Mouse (Mus musculus): ENCODE results near the gene Smurf1. TPM values are rescaled to one million over a fixed set of nuclear protein-coding genes. Genes with fewer than 3 reads are reported as not detected.

Gene Smurf1
- polyA plus RNA-seq, 2 experiments, result 24.7 to 28.3 TPM

GRCm38 (mm10) chr5:144918204-144918603, 47.4 kb downstream of the Smurf1 start:
- no peak for DNase-seq (ENCODE audit: low spot score)
- no peak overlapping the region for H3K9ac ChIP-seq (ENCODE audit: low read depth, low read length, severe bottlenecking)
- H3K4me3 ChIP-seq (replicated peaks; ENCODE audit: low read length), result no peak overlapping the region
- WGBS, result 65% methylated on average over 8 of the region's 8 CpGs
- no peaks in the 10 kb centered on the region for H3K36me3 ChIP-seq (ENCODE audit: control insufficient read depth, insufficient read depth, low read length)
- TF ChIP-seq POLR2A (IDR thresholded peaks at IDR 0.05; ENCODE audit: borderline replicate concordance, extremely low read depth, insufficient read depth, insufficient read length), result no peak
- H3K9me3 ChIP-seq (ENCODE audit: control insufficient read depth, low read length), result no peaks in the 10 kb centered on the region
- H3K27ac ChIP-seq (replicated peaks; ENCODE audit: low read depth, low read length), result no peak overlapping the region
- no peak overlapping the region for H3K4me2 ChIP-seq (replicated peaks; ENCODE audit: low read depth, low read length, severe bottlenecking)
- no peaks in the 10 kb centered on the region for H3K27me3 ChIP-seq (ENCODE audit: control insufficient read depth, insufficient read depth, low read length)
- H3K4me1 ChIP-seq (ENCODE audit: control insufficient read depth, insufficient read depth, low read length), result peaks cover 23% of the 10 kb centered on the region
- no peak for ATAC-seq (ENCODE audit: low FRiP score, low read depth)

GRCm38 (mm10) chr5:144917172-144917571, 48.5 kb downstream of the Smurf1 start:
- ATAC-seq (ENCODE audit: low FRiP score, low read depth), result no peak
- H3K9me3 ChIP-seq (ENCODE audit: control insufficient read depth, low read length), result no peaks in the 10 kb centered on the region
- no peak overlapping the region for H3K4me3 ChIP-seq (replicated peaks; ENCODE audit: low read length)
- no peak overlapping the region for H3K4me2 ChIP-seq (replicated peaks; ENCODE audit: low read depth, low read length, severe bottlenecking)
- no peak for DNase-seq (ENCODE audit: low spot score)
- WGBS, result 81% methylated on average over 6 of the region's 6 CpGs
- H3K9ac ChIP-seq (ENCODE audit: low read depth, low read length, severe bottlenecking), result no peak overlapping the region
- no peak for TF ChIP-seq POLR2A (IDR thresholded peaks at IDR 0.05; ENCODE audit: borderline replicate concordance, extremely low read depth, insufficient read depth, insufficient read length)
- H3K36me3 ChIP-seq (ENCODE audit: control insufficient read depth, insufficient read depth, low read length), result no peaks in the 10 kb centered on the region
- H3K4me1 ChIP-seq (ENCODE audit: control insufficient read depth, insufficient read depth, low read length), result peaks cover 23% of the 10 kb centered on the region
- H3K27ac ChIP-seq (replicated peaks; ENCODE audit: low read depth, low read length), result no peak overlapping the region
- H3K27me3 ChIP-seq (ENCODE audit: control insufficient read depth, insufficient read depth, low read length), result no peaks in the 10 kb centered on the region

GRCm38 (mm10) chr5:144915828-144916227, 49.8 kb downstream of the Smurf1 start:
- no peak for DNase-seq (ENCODE audit: low spot score)
- H3K4me1 ChIP-seq (ENCODE audit: control insufficient read depth, insufficient read depth, low read length), result peaks cover 24% of the 10 kb centered on the region
- H3K9me3 ChIP-seq (ENCODE audit: control insufficient read depth, low read length), result no peaks in the 10 kb centered on the region
- H3K4me3 ChIP-seq (replicated peaks; ENCODE audit: low read length), result no peak overlapping the region
- no peak for ATAC-seq (ENCODE audit: low FRiP score, low read depth)
- 76% methylated on average over 5 of the region's 5 CpGs for WGBS
- H3K9ac ChIP-seq (ENCODE audit: low read depth, low read length, severe bottlenecking), result no peak overlapping the region
- H3K36me3 ChIP-seq (ENCODE audit: control insufficient read depth, insufficient read depth, low read length), result no peaks in the 10 kb centered on the region
- no peak for TF ChIP-seq POLR2A (IDR thresholded peaks at IDR 0.05; ENCODE audit: borderline replicate concordance, extremely low read depth, insufficient read depth, insufficient read length)
- no peaks in the 10 kb centered on the region for H3K27me3 ChIP-seq (ENCODE audit: control insufficient read depth, insufficient read depth, low read length)
- no peak overlapping the region for H3K4me2 ChIP-seq (replicated peaks; ENCODE audit: low read depth, low read length, severe bottlenecking)
- H3K27ac ChIP-seq (replicated peaks; ENCODE audit: low read depth, low read length), result no peak overlapping the region

- H3K9me3 ChIP-seq (ENCODE audit: control insufficient read depth, low read length), result no peaks in the 10 kb centered on the region
- no peak overlapping the region for H3K4me3 ChIP-seq (replicated peaks; ENCODE audit: low read length)
- H3K9ac ChIP-seq (ENCODE audit: low read depth, low read length, severe bottlenecking), result no peak overlapping the region
- TF ChIP-seq POLR2A (IDR thresholded peaks at IDR 0.05; ENCODE audit: borderline replicate concordance, extremely low read depth, insufficient read depth, insufficient read length), result no peak
- H3K4me1 ChIP-seq (ENCODE audit: control insufficient read depth, insufficient read depth, low read length), result peaks cover 21% of the 10 kb centered on the region
- H3K36me3 ChIP-seq (ENCODE audit: control insufficient read depth, insufficient read depth, low read length), result no peaks in the 10 kb centered on the region
- no peak for ATAC-seq (ENCODE audit: low FRiP score, low read depth)
- DNase-seq (ENCODE audit: low spot score), result no peak
- H3K4me2 ChIP-seq (replicated peaks; ENCODE audit: low read depth, low read length, severe bottlenecking), result no peak overlapping the region
- peak overlapping the region; percentile 55 for H3K27ac ChIP-seq (replicated peaks; ENCODE audit: low read depth, low read length)
- no peaks in the 10 kb centered on the region for H3K27me3 ChIP-seq (ENCODE audit: control insufficient read depth, insufficient read depth, low read length)
- WGBS, result 67% methylated on average over 7 of the region's 7 CpGs
Measured at GRCm38 (mm10) chr5:144914433-144914906, 51.2 kb downstream of the Smurf1 start.

GRCm38 (mm10) chr5:144913923-144914322, 51.7 kb downstream of the Smurf1 start:
- Histone ChIP-seq H3K4me3 (replicated peaks; ENCODE audit: low read length) (no peak overlapping the region), H3K9me3 (ENCODE audit: control insufficient read depth, low read length) (no peaks in the 10 kb centered on the region), H3K36me3 (ENCODE audit: control insufficient read depth, insufficient read depth, low read length) (no peaks in the 10 kb centered on the region), H3K9ac (ENCODE audit: low read depth, low read length, severe bottlenecking) (no peak overlapping the region), H3K4me2 (replicated peaks; ENCODE audit: low read depth, low read length, severe bottlenecking) (no peak overlapping the region), H3K4me1 (ENCODE audit: control insufficient read depth, insufficient read depth, low read length) (peaks cover 21% of the 10 kb centered on the region), H3K27me3 (ENCODE audit: control insufficient read depth, insufficient read depth, low read length) (no peaks in the 10 kb centered on the region), H3K27ac (replicated peaks; ENCODE audit: low read depth, low read length) (no peak overlapping the region)
- WGBS, result 88% methylated on average over 16 of the region's 16 CpGs
- DNase-seq (ENCODE audit: low spot score) (no peak), ATAC-seq (ENCODE audit: low FRiP score, low read depth) (no peak)
- TF ChIP-seq POLR2A (IDR thresholded peaks at IDR 0.05; ENCODE audit: borderline replicate concordance, extremely low read depth, insufficient read depth, insufficient read length), result no peak

- no peak for TF ChIP-seq POLR2A (IDR thresholded peaks at IDR 0.05; ENCODE audit: borderline replicate concordance, extremely low read depth, insufficient read depth, insufficient read length)
- no peaks in the 10 kb centered on the region for H3K9me3 ChIP-seq (ENCODE audit: control insufficient read depth, low read length)
- no peaks in the 10 kb centered on the region for H3K36me3 ChIP-seq (ENCODE audit: control insufficient read depth, insufficient read depth, low read length)
- DNase-seq (ENCODE audit: low spot score), result no peak
- H3K4me1 ChIP-seq (ENCODE audit: control insufficient read depth, insufficient read depth, low read length), result peaks cover 16% of the 10 kb centered on the region
- no peak for ATAC-seq (ENCODE audit: low FRiP score, low read depth)
- WGBS, result 90% methylated on average over 5 of the region's 5 CpGs
- no peak overlapping the region for H3K4me3 ChIP-seq (replicated peaks; ENCODE audit: low read length)
- no peak overlapping the region for H3K9ac ChIP-seq (ENCODE audit: low read depth, low read length, severe bottlenecking)
- H3K4me2 ChIP-seq (replicated peaks; ENCODE audit: low read depth, low read length, severe bottlenecking), result no peak overlapping the region
- no peaks in the 10 kb centered on the region for H3K27me3 ChIP-seq (ENCODE audit: control insufficient read depth, insufficient read depth, low read length)
- no peak overlapping the region for H3K27ac ChIP-seq (replicated peaks; ENCODE audit: low read depth, low read length)
Measured at GRCm38 (mm10) chr5:144913361-144913760, 52.3 kb downstream of the Smurf1 start.

Measured in limb, embryonic 14.5 days (tissue).